Mouse (Mus musculus) MEL (cell line): ENCODE data around the gene E330017A01Rik. TPM values are rescaled to one million over a fixed set of nuclear protein-coding genes. Genes with fewer than 3 reads are reported as not detected.

ENCODE experiments used
- DNase-seq: peaks from one replicate; pipeline ENCODE4 v3.0.0; 2011; ENCODE audit warnings: low read depth, low spot score
- H3K27ac ChIP-seq: 2 replicates; pipeline ENCODE4 v1.5.1; 2012; ENCODE audit warnings: low read depth, mild to moderate bottlenecking, control low read depth, low read length, moderate library complexity; ENCODE audit not compliant: control insufficient read depth
- H3K27me3 ChIP-seq, 2 experiments: fragments of 150-350 bp in 1 of 2; sonication (generic) in 1 of 2; 2 replicates each; pipeline ENCODE4 v1.6.1; 2012; ENCODE audit warnings: low read length in 2 of 2, mild to moderate bottlenecking in 2 of 2, improper control_type of control experiment in 1 of 2, moderate library complexity in 1 of 2; ENCODE audit not compliant: insufficient read depth in 2 of 2, control insufficient read depth in 1 of 2
- H3K36me3 ChIP-seq, 2 experiments: 2 replicates each; pipeline ENCODE4 v1.6.1; 2012 to 2014; ENCODE audit warnings: low read length in 2 of 2, improper control_type of control experiment in 1 of 2, inconsistent platforms in 1 of 2, mild to moderate bottlenecking in 1 of 2; ENCODE audit not compliant: insufficient read depth in 2 of 2, control insufficient read depth in 1 of 2
- H3K4me1 ChIP-seq, 2 experiments: fragments of 150-350 bp in 1 of 2; sonication (generic) in 1 of 2; 2 replicates each; pipeline ENCODE4 v1.6.1; 2012; ENCODE audit warnings: low read length in 2 of 2, improper control_type of control experiment in 1 of 2, mild to moderate bottlenecking in 1 of 2; ENCODE audit not compliant: insufficient read depth in 2 of 2, control insufficient read depth in 1 of 2
- H3K4me3 ChIP-seq, 2 experiments: fragments of 150-350 bp in 1 of 2; sonication (generic) in 1 of 2; 2 replicates each; pipeline ENCODE4 v1.5.1; 2012; ENCODE audit warnings: low read depth in 2 of 2, low read length in 2 of 2, mild to moderate bottlenecking in 2 of 2, moderate library complexity in 2 of 2, control low read depth in 1 of 2, improper control_type of control experiment in 1 of 2; ENCODE audit not compliant: control insufficient read depth in 1 of 2, insufficient read depth in 1 of 2
- H3K79me2 ChIP-seq: 2 replicates; pipeline ENCODE4 v1.6.1; 2012; ENCODE audit warnings: mild to moderate bottlenecking, low read length, moderate library complexity; ENCODE audit not compliant: control insufficient read depth, poor library complexity, insufficient read depth
- H3K9ac ChIP-seq: 2 replicates; pipeline ENCODE4 v1.6.1; 2012; ENCODE audit warnings: low read depth, mild to moderate bottlenecking, control low read depth, low read length, moderate library complexity; ENCODE audit not compliant: control insufficient read depth, poor library complexity, severe bottlenecking
- H3K9me3 ChIP-seq: fragments of 150-350 bp; sonication (generic); replicated peaks from 2 replicates; pipeline ENCODE4 v1.6.1; 2012; ENCODE audit warnings: mild to moderate bottlenecking, low read length, improper control_type of control experiment, moderate library complexity; ENCODE audit not compliant: insufficient read depth
- CTCF ChIP-seq, 3 experiments: IDR thresholded peaks in 2 of 3; conservative IDR thresholded peaks in 1 of 3; 2 replicates each; pipeline ENCODE4 v1.5.1; 2011 to 2012; ENCODE audit warnings: low read length in 3 of 3, low read depth in 2 of 3, mild to moderate bottlenecking in 2 of 3, improper control_type of control experiment in 1 of 3, inconsistent platforms in 1 of 3, mixed read lengths in 1 of 3, moderate library complexity in 1 of 3; ENCODE audit not compliant: control insufficient read depth in 1 of 3, insufficient read depth in 1 of 3, poor library complexity in 1 of 3, severe bottlenecking in 1 of 3
- KAT2A ChIP-seq: conservative IDR thresholded peaks from 2 replicates; pipeline ENCODE4 v1.6.1; 2012; ENCODE audit warnings: low read depth, low read length, improper control_type of control experiment, inconsistent platforms
- MXI1 ChIP-seq: IDR thresholded peaks from 2 replicates; pipeline ENCODE4 v1.6.1; 2011; ENCODE audit warnings: mild to moderate bottlenecking, low read depth, low read length, improper control_type of control experiment
- MYB ChIP-seq: IDR thresholded peaks from 2 replicates; pipeline ENCODE4 v1.6.1; 2011; ENCODE audit warnings: mild to moderate bottlenecking, low read depth, low read length, improper control_type of control experiment
- NRF1 ChIP-seq: IDR thresholded peaks from 2 replicates; pipeline ENCODE4 v1.6.1; 2014; ENCODE audit warnings: low read depth, mild to moderate bottlenecking, inconsistent platforms, low read length, improper control_type of control experiment, moderate library complexity; ENCODE audit not compliant: poor library complexity, insufficient read depth, severe bottlenecking
- RCOR1 ChIP-seq: IDR thresholded peaks from 2 replicates; pipeline ENCODE4 v1.6.1; 2012; ENCODE audit warnings: low read depth, mild to moderate bottlenecking, inconsistent platforms, low read length, improper control_type of control experiment
- ZC3H11A ChIP-seq: IDR thresholded peaks from 2 replicates; pipeline ENCODE4 v1.6.1; 2012; ENCODE audit warnings: low read depth, mild to moderate bottlenecking, inconsistent platforms, low read length, improper control_type of control experiment
- ZMIZ1 ChIP-seq: IDR thresholded peaks from 2 replicates; pipeline ENCODE4 v1.6.1; 2012; ENCODE audit warnings: low read depth, mild to moderate bottlenecking, inconsistent platforms, low read length, improper control_type of control experiment, moderate library complexity
- polyA plus RNA-seq, 2 experiments: library from polyadenylated mRNA; stranded (reverse) in 1 of 2; unstranded in 1 of 2; fragments of >175 nt in 1 of 2; fragments of >200 nt in 1 of 2; gene quantifications; 2 replicates each; pipeline versions ENCODE4 v1.2.1 to v1.2.4; 2012; ENCODE audit warnings: low replicate concordance in 2 of 2, low read depth in 1 of 2; ENCODE audit not compliant: insufficient read length in 2 of 2, insufficient read depth in 1 of 2, missing spikeins in 1 of 2
- total RNA-seq: library from RNA; depleted of rRNA; stranded (reverse); fragments of 300-350 nt; gene quantifications from 2 replicates; pipeline ENCODE4 v1.2.3, GENCODE M21; 2012; rRNA removed

E330017A01Rik gene
- total and polyA plus RNA-seq, 3 experiments, result 4.3 to 8.2 TPM; not detected in 1

GRCm38 (mm10) chr16:58589444-58589843 is 49.1 kb downstream of the E330017A01Rik start:
- Histone ChIP-seq H3K27ac (no peak overlapping the region), H3K36me3 (no peaks in the 10 kb centered on the region), H3K27me3 (no peaks in the 10 kb centered on the region), H3K4me3 (no peak overlapping the region), H3K79me2 (no peaks in the 10 kb centered on the region), H3K9ac (no peak overlapping the region), H3K4me1 (no peaks in the 10 kb centered on the region), H3K9me3 (no peaks in the 10 kb centered on the region)
- no peak for DNase-seq
- TF ChIP-seq MYB (no peak), ZMIZ1 (no peak), NRF1 (no peak), RCOR1 (no peak), CTCF (IDR thresholded peaks at IDR 0.05 in 2 of 3, conservative IDR thresholded peaks at IDR 0.05 in 1 of 3; ENCODE audit: control insufficient read depth in 1 of 3, insufficient read depth in 1 of 3, low read depth in 2 of 3, low read length in 3 of 3, poor library complexity in 1 of 3, severe bottlenecking in 1 of 3) (no peak), ZC3H11A (no peak), MXI1 (no peak), KAT2A (no peak)

Other genes starting within 250 kb of the E330017A01Rik start
- 3.0 and 3.5 TPM in 2 replicates for gene Dcbld2, start 230.3 kb downstream of the E330017A01Rik start, total RNA-seq
- gene Dcbld2, start 230.3 kb downstream of the E330017A01Rik start, polyA plus RNA-seq, result 1 to 10 TPM in 1 of 2 experiments, not detected in 1; 9.4 TPM
- 2.5 and 4.0 TPM in 2 replicates for gene St3gal6, start 114.5 kb downstream of the E330017A01Rik start, total RNA-seq
- 1 to 10 TPM in 1 of 2 experiments, not detected in 1; 8.9 TPM for gene St3gal6, start 114.5 kb downstream of the E330017A01Rik start, polyA plus RNA-seq
- gene Gm813, start 21.8 kb downstream of the E330017A01Rik start, total RNA-seq, result not detected in 2 replicates
- gene Gm813, start 21.8 kb downstream of the E330017A01Rik start, polyA plus RNA-seq, result not detected
- 159 and 204 TPM in 2 replicates for gene Cpox, start 31.6 kb upstream of the E330017A01Rik start, total RNA-seq
- gene Cpox, start 31.6 kb upstream of the E330017A01Rik start, polyA plus RNA-seq, result 100 to 1,000 TPM; 110 to 421 TPM
- not detected in 2 replicates for gene Gpr15, start 80.3 kb upstream of the E330017A01Rik start, total RNA-seq
- not detected for gene Gpr15, start 80.3 kb upstream of the E330017A01Rik start, polyA plus RNA-seq
- gene Cldnd1, start 89.2 kb upstream of the E330017A01Rik start, total RNA-seq, result 16.9 and 18.5 TPM in 2 replicates
- 10 to 100 TPM in 1 of 2 experiments, not detected in 1; 34.3 TPM for gene Cldnd1, start 89.2 kb upstream of the E330017A01Rik start, polyA plus RNA-seq
- not detected in 2 replicates for gene Olfr172, start 124.4 kb upstream of the E330017A01Rik start, total RNA-seq
- not detected for gene Olfr172, start 124.4 kb upstream of the E330017A01Rik start, polyA plus RNA-seq
- not detected in 2 replicates for gene Olfr173, start 161.5 kb upstream of the E330017A01Rik start, total RNA-seq
- not detected for gene Olfr173, start 161.5 kb upstream of the E330017A01Rik start, polyA plus RNA-seq
- not detected in 2 replicates for gene Olfr175-ps1, start 188.0 kb upstream of the E330017A01Rik start, total RNA-seq
- not detected for gene Olfr175-ps1, start 188.0 kb upstream of the E330017A01Rik start, polyA plus RNA-seq
- gene Olfr177, start 236.0 kb upstream of the E330017A01Rik start, total RNA-seq, result 0.08 TPM in 1 of 2 replicates, not detected in the other
- gene Olfr177, start 236.0 kb upstream of the E330017A01Rik start, polyA plus RNA-seq, result not detected